In genomic region chr17:35584330-35584937, GRCm38 (mm10) we compare ENCODE assay signal across 9 mouse cellular contexts. TPM values are rescaled to one million over a fixed set of nuclear protein-coding genes. Genes with fewer than 3 reads are reported as not detected.
A peak's percentile ranks its signal among the peaks of the same experiment; 100 is the strongest.
DNase-seq lines count a peak whose midpoint lies in the region; ATAC-seq and TF ChIP-seq lines count a peak whose summit lies in the region.
"Had no signal": no experiment of that assay in that cellular context is flagged by ENCODE, and none has a peak within 500 bp of the region (broad histone marks: within the 10 kb centered on the region; RNA-seq: fewer than 3 reads in every experiment).

No protein-coding gene starts in this region.

- 15% methylated on average over 16 of the region's 16 CpGs for WGBS in heart, embryonic 12.5 days
- WGBS in kidney, embryonic 16.5 days, result 19% methylated on average over 16 of the region's 16 CpGs
- 14% methylated on average over 16 of the region's 16 CpGs for WGBS in liver, embryonic 14.5 days (ENCODE audit: insufficient replicate concordance)
- 17% methylated on average over 16 of the region's 16 CpGs for WGBS in neural tube, embryonic 14.5 days

- no peak overlapping the region for H3K27ac ChIP-seq in heart, embryonic 12.5 days (ENCODE audit: poor library complexity, severe bottlenecking)
- no peak overlapping the region for H3K27ac ChIP-seq in kidney, embryonic 16.5 days (ENCODE audit: low read length)
- no peak overlapping the region for H3K27ac ChIP-seq in liver, embryonic 14.5 days
- no peak overlapping the region for H3K27ac ChIP-seq in neural tube, embryonic 14.5 days (ENCODE audit: low read depth, low read length)
- H3K27ac ChIP-seq: liver, embryonic 13.5 days had no signal

- H3K9me3 ChIP-seq in heart, embryonic 12.5 days (replicated peaks), result 0 out of 2 replicates have a peak, but pooled peaks cover 4% of the 10 kb centered on the region
- H3K9me3 ChIP-seq in kidney, embryonic 16.5 days (ENCODE audit: low read length), result no peaks in the 10 kb centered on the region; the same call in 1 of the 2 replicates
- H3K9me3 ChIP-seq in liver, embryonic 14.5 days (ENCODE audit: control insufficient read depth, low read length), result no peaks in the 10 kb centered on the region; the same call in 1 of the 2 replicates
- H3K9me3 ChIP-seq in neural tube, embryonic 14.5 days (ENCODE audit: control insufficient read depth, low read length), result no peaks in the 10 kb centered on the region

- peak; percentile 97 for TF ChIP-seq CTCF in brain, embryonic 14.5 days (IDR thresholded peaks at IDR 0.05; ENCODE audit: borderline replicate concordance, extremely low read depth, insufficient read depth, insufficient read length)
- peak; percentile 87 for TF ChIP-seq CTCF in liver, embryonic 14.5 days (IDR thresholded peaks at IDR 0.05; ENCODE audit: low read depth)

- peak overlapping the region; percentile 47 for H3K4me2 ChIP-seq in heart, embryonic 12.5 days
- peak overlapping the region; percentile 29; the same call in 1 of the 2 replicates for H3K4me2 ChIP-seq in kidney, embryonic 16.5 days (replicated peaks; ENCODE audit: low read depth, low read length)
- no peak overlapping the region for H3K4me2 ChIP-seq in liver, embryonic 14.5 days (ENCODE audit: low read depth)
- H3K4me2 ChIP-seq in neural tube, embryonic 14.5 days (ENCODE audit: low read depth, low read length), result peak overlapping the region; percentile 30; the same call in 1 of the 2 replicates
- H3K4me2 ChIP-seq: liver, embryonic 13.5 days had no signal

- no peaks in the 10 kb centered on the region for H3K27me3 ChIP-seq in heart, embryonic 12.5 days (replicated peaks)
- H3K27me3 ChIP-seq in kidney, embryonic 16.5 days (ENCODE audit: insufficient read depth, low read length), result no peaks in the 10 kb centered on the region
- no peaks in the 10 kb centered on the region for H3K27me3 ChIP-seq in liver, embryonic 14.5 days (ENCODE audit: control insufficient read depth, insufficient read depth, low read length)
- H3K27me3 ChIP-seq in neural tube, embryonic 14.5 days (ENCODE audit: control insufficient read depth, insufficient read depth, low read length), result no peaks in the 10 kb centered on the region

- H3K4me3 ChIP-seq in heart, embryonic 12.5 days, result no peak overlapping the region
- H3K4me3 ChIP-seq in kidney, embryonic 16.5 days (ENCODE audit: low read length), result no peak overlapping the region
- no peak overlapping the region for H3K4me3 ChIP-seq in liver, embryonic 14.5 days (ENCODE audit: insufficient read depth in 1 of 2, low read depth in 2 of 2, low read length in 2 of 2)
- no peak overlapping the region for H3K4me3 ChIP-seq in neural tube, embryonic 14.5 days (ENCODE audit: low read depth, low read length)
- H3K4me3 ChIP-seq: liver, embryonic 13.5 days had no signal

- TF ChIP-seq POLR2A in brain, embryonic 14.5 days (IDR thresholded peaks at IDR 0.05; ENCODE audit: borderline replicate concordance, extremely low read depth, insufficient read depth, insufficient read length, poor library complexity, severe bottlenecking), result no peak

- no peaks in the 10 kb centered on the region for H3K36me3 ChIP-seq in heart, embryonic 12.5 days
- no peaks in the 10 kb centered on the region for H3K36me3 ChIP-seq in kidney, embryonic 16.5 days (ENCODE audit: insufficient read depth, low read length)
- no peaks in the 10 kb centered on the region for H3K36me3 ChIP-seq in liver, embryonic 14.5 days (replicated peaks; ENCODE audit: control insufficient read depth, insufficient read depth, low read depth)
- H3K36me3 ChIP-seq in neural tube, embryonic 14.5 days (ENCODE audit: control insufficient read depth, insufficient read depth, low read length), result no peaks in the 10 kb centered on the region
- H3K36me3 ChIP-seq: liver, embryonic 13.5 days had no signal

- peak; percentile 49 for ATAC-seq in erythroid progenitor cell, adult 5-6 weeks (replicated peaks; ENCODE audit: low FRiP score, poor library complexity, severe bottlenecking)
- no peak for ATAC-seq in heart, embryonic 12.5 days (ENCODE audit: insufficient number of reproducible peaks, low FRiP score)
- 0 out of 2 replicates have a peak, but pooled peaks have one; percentile 9 for ATAC-seq in kidney, embryonic 16.5 days (ENCODE audit: low FRiP score, low TSS enrichment)
- ATAC-seq in liver, embryonic 14.5 days (ENCODE audit: insufficient read depth), result no peak
- ATAC-seq in neural tube, embryonic 14.5 days (ENCODE audit: low read depth), result peak; percentile 73

- TF ChIP-seq EP300 in liver, embryonic 14.5 days (IDR thresholded peaks at IDR 0.05; ENCODE audit: low read depth), result no peak

- peak; percentile 66 to 73 for DNase-seq in CD8-positive naive resting alpha-beta T cell, adult 2 months (ENCODE audit: low read depth in 2 of 2, low spot score in 2 of 2)
- DNase-seq in brain, embryonic 14.5 days (ENCODE audit: low read depth), result peak; percentile 88
- DNase-seq in liver, embryonic 14.5 days (ENCODE audit: low read depth in 3 of 3, low spot score in 3 of 3), result peak; percentile 12 to 27 (median 12)
- DNase-seq in testis, postnatal 14 days (ENCODE audit: low spot score), result peak; percentile 85
- DNase-seq: liver, embryonic 13.5 days had no signal

- H3K9ac ChIP-seq in heart, embryonic 12.5 days, result no peak overlapping the region
- H3K9ac ChIP-seq in kidney, embryonic 16.5 days (replicated peaks; ENCODE audit: low read length), result no peak overlapping the region
- no peak overlapping the region for H3K9ac ChIP-seq in liver, embryonic 14.5 days (replicated peaks)
- H3K9ac ChIP-seq in neural tube, embryonic 14.5 days (replicated peaks; ENCODE audit: low read depth, low read length), result no peak overlapping the region
- H3K9ac ChIP-seq: liver, embryonic 13.5 days had no signal

- H3K4me1 ChIP-seq in heart, embryonic 12.5 days (replicated peaks), result 0 out of 2 replicates have a peak, but pooled peaks cover 3% of the 10 kb centered on the region
- H3K4me1 ChIP-seq in kidney, embryonic 16.5 days (ENCODE audit: insufficient read depth, low read length), result no peaks in the 10 kb centered on the region
- H3K4me1 ChIP-seq in liver, embryonic 14.5 days (replicated peaks; ENCODE audit: control insufficient read depth in 2 of 2, insufficient read depth in 2 of 2, low read length in 1 of 2), result no peaks in the 10 kb centered on the region
- H3K4me1 ChIP-seq in neural tube, embryonic 14.5 days (ENCODE audit: control insufficient read depth, insufficient read depth, low read length), result no peaks in the 10 kb centered on the region
- H3K4me1 ChIP-seq: liver, embryonic 13.5 days had no signal

RNA-seq across cellular contexts. Expression of gene Sfta2, which starts 16.9 kb away (rescaled TPM):
- 0.29 TPM in 1 of 2 replicates, not detected in the other for polyA plus RNA-seq in brain, embryonic 14.5 days (2012; rRNA removed)
- not detected in 2 replicates for total RNA-seq in erythroid progenitor cell, adult 5-6 weeks (2015; ENCODE audit: low replicate concordance)
- not detected in 2 replicates for total RNA-seq in erythroid progenitor cell, adult 5-6 weeks (2017; ENCODE audit: low replicate concordance)
- polyA plus RNA-seq in heart, embryonic 12.5 days (2016; fragmentation: Nextera tagmentation; extraction: Ambion mirVana), result not detected in 2 replicates
- 1.8 and 7.3 TPM in 2 replicates for polyA plus RNA-seq in kidney, embryonic 16.5 days (2015; fragmentation: Nextera tagmentation; extraction: Ambion mirVana)
- not detected in 2 replicates for polyA plus RNA-seq in liver, embryonic 14.5 days (2012; rRNA removed)
- not detected in 2 replicates for polyA plus RNA-seq in liver, embryonic 14.5 days (2014; fragmentation: Nextera tagmentation; extraction: Ambion mirVana)
- not detected in 2 replicates for polyA plus RNA-seq in neural tube, embryonic 14.5 days (2014; fragmentation: Nextera tagmentation; extraction: Ambion mirVana)
- polyA plus RNA-seq: liver, embryonic 13.5 days had no signal

RNA-seq across cellular contexts. Expression of gene 2300002M23Rik, which starts 17.2 kb away (rescaled TPM):
- 0.06 TPM in 1 of 2 replicates, not detected in the other for polyA plus RNA-seq in brain, embryonic 14.5 days (2012; rRNA removed)
- not detected in 2 replicates for total RNA-seq in erythroid progenitor cell, adult 5-6 weeks (2015; ENCODE audit: low replicate concordance)
- total RNA-seq in erythroid progenitor cell, adult 5-6 weeks (2017; ENCODE audit: low replicate concordance), result not detected in 2 replicates
- polyA plus RNA-seq in heart, embryonic 12.5 days (2016; fragmentation: Nextera tagmentation; extraction: Ambion mirVana), result not detected in 2 replicates
- not detected in 2 replicates for polyA plus RNA-seq in kidney, embryonic 16.5 days (2015; fragmentation: Nextera tagmentation; extraction: Ambion mirVana)
- not detected in 2 replicates for polyA plus RNA-seq in liver, embryonic 14.5 days (2012; rRNA removed)
- polyA plus RNA-seq in liver, embryonic 14.5 days (2014; fragmentation: Nextera tagmentation; extraction: Ambion mirVana), result not detected in 2 replicates
- not detected in 2 replicates for polyA plus RNA-seq in neural tube, embryonic 14.5 days (2014; fragmentation: Nextera tagmentation; extraction: Ambion mirVana)
- polyA plus RNA-seq: liver, embryonic 13.5 days had no signal

RNA-seq across cellular contexts. Expression of gene Cdsn, which starts 32.5 kb away (rescaled TPM):
- 0.06 and 0.18 TPM in 2 replicates for polyA plus RNA-seq in brain, embryonic 14.5 days (2012; rRNA removed)
- total RNA-seq in erythroid progenitor cell, adult 5-6 weeks (2015; ENCODE audit: low replicate concordance), result not detected in 2 replicates
- not detected in 2 replicates for total RNA-seq in erythroid progenitor cell, adult 5-6 weeks (2017; ENCODE audit: low replicate concordance)
- 0.46 and 0.72 TPM in 2 replicates for polyA plus RNA-seq in heart, embryonic 12.5 days (2016; fragmentation: Nextera tagmentation; extraction: Ambion mirVana)
- polyA plus RNA-seq in kidney, embryonic 16.5 days (2015; fragmentation: Nextera tagmentation; extraction: Ambion mirVana), result 0.20 TPM in 1 of 2 replicates, not detected in the other
- polyA plus RNA-seq in liver, embryonic 14.5 days (2012; rRNA removed), result not detected in 2 replicates
- not detected in 2 replicates for polyA plus RNA-seq in liver, embryonic 14.5 days (2014; fragmentation: Nextera tagmentation; extraction: Ambion mirVana)
- polyA plus RNA-seq in neural tube, embryonic 14.5 days (2014; fragmentation: Nextera tagmentation; extraction: Ambion mirVana), result 0.21 TPM in 1 of 2 replicates, not detected in the other
- polyA plus RNA-seq: liver, embryonic 13.5 days had no signal

RNA-seq across cellular contexts. Expression of gene Gm9573, which starts 42.0 kb away (rescaled TPM):
- polyA plus RNA-seq in brain, embryonic 14.5 days (2012; rRNA removed), result not detected in 2 replicates
- total RNA-seq in erythroid progenitor cell, adult 5-6 weeks (2015; ENCODE audit: low replicate concordance), result not detected in 2 replicates
- not detected in 2 replicates for total RNA-seq in erythroid progenitor cell, adult 5-6 weeks (2017; ENCODE audit: low replicate concordance)
- not detected in 2 replicates for polyA plus RNA-seq in heart, embryonic 12.5 days (2016; fragmentation: Nextera tagmentation; extraction: Ambion mirVana)
- polyA plus RNA-seq in kidney, embryonic 16.5 days (2015; fragmentation: Nextera tagmentation; extraction: Ambion mirVana), result not detected in 2 replicates
- not detected in 2 replicates for polyA plus RNA-seq in liver, embryonic 14.5 days (2012; rRNA removed)
- polyA plus RNA-seq in liver, embryonic 14.5 days (2014; fragmentation: Nextera tagmentation; extraction: Ambion mirVana), result not detected in 2 replicates
- not detected in 2 replicates for polyA plus RNA-seq in neural tube, embryonic 14.5 days (2014; fragmentation: Nextera tagmentation; extraction: Ambion mirVana)
- polyA plus RNA-seq: liver, embryonic 13.5 days had no signal

RNA-seq across cellular contexts. Expression of gene Psors1c2, which starts 51.4 kb away (rescaled TPM):
- polyA plus RNA-seq in brain, embryonic 14.5 days (2012; rRNA removed), result 0.98 and 1.2 TPM in 2 replicates
- total RNA-seq in erythroid progenitor cell, adult 5-6 weeks (2015; ENCODE audit: low replicate concordance), result not detected in 2 replicates
- total RNA-seq in erythroid progenitor cell, adult 5-6 weeks (2017; ENCODE audit: low replicate concordance), result not detected in 2 replicates
- 0.39 and 0.49 TPM in 2 replicates for polyA plus RNA-seq in heart, embryonic 12.5 days (2016; fragmentation: Nextera tagmentation; extraction: Ambion mirVana)
- polyA plus RNA-seq in kidney, embryonic 16.5 days (2015; fragmentation: Nextera tagmentation; extraction: Ambion mirVana), result 1.5 TPM in 2 replicates
- 0.05 and 0.09 TPM in 2 replicates for polyA plus RNA-seq in liver, embryonic 14.5 days (2012; rRNA removed)
- polyA plus RNA-seq in liver, embryonic 14.5 days (2014; fragmentation: Nextera tagmentation; extraction: Ambion mirVana), result not detected in 2 replicates
- 0.51 and 0.66 TPM in 2 replicates for polyA plus RNA-seq in neural tube, embryonic 14.5 days (2014; fragmentation: Nextera tagmentation; extraction: Ambion mirVana)

Comparison
In these comparisons a context has a peak if more than half of its experiments do, and no peak if none do; other contexts are left out.
1. DNase-seq: peak in every context shown above with its lines; median percentile 88 in brain, embryonic 14.5 days; 85 in testis, postnatal 14 days; 70 in CD8-positive naive resting alpha-beta T cell, adult 2 months; 12 in liver, embryonic 14.5 days.
2. ATAC-seq: peak in erythroid progenitor cell, adult 5-6 weeks (single experiment), kidney, embryonic 16.5 days (single experiment) and neural tube, embryonic 14.5 days (single experiment); none in heart, embryonic 12.5 days (single experiment) and liver, embryonic 14.5 days (single experiment).